In genomic region chr5:66243467-66243866, GRCm38 (mm10) we compare ENCODE assay signal across 17 mouse cellular contexts. TPM values are rescaled to one million over a fixed set of nuclear protein-coding genes. Genes with fewer than 3 reads are reported as not detected.
"Had no signal": no experiment of that assay in that cellular context is flagged by ENCODE, and none has a peak within 500 bp of the region (broad histone marks: within the 10 kb centered on the region; RNA-seq: fewer than 3 reads in every experiment).

No protein-coding gene starts in this region.

- H3K4me2 ChIP-seq: kidney, embryonic 15.5 days; limb, embryonic 13.5 days; liver, embryonic 11.5 days; liver, embryonic 15.5 days; lung, embryonic 14.5 days; neural tube, embryonic 12.5 days; stomach, embryonic 15.5 days had no signal

- H3K9ac ChIP-seq: kidney, embryonic 15.5 days; limb, embryonic 13.5 days; liver, embryonic 15.5 days; lung, embryonic 14.5 days; neural tube, embryonic 12.5 days; stomach, embryonic 15.5 days had no signal

- H3K4me1 ChIP-seq: limb, embryonic 13.5 days; liver, embryonic 15.5 days; neural tube, embryonic 12.5 days; stomach, embryonic 15.5 days had no signal

- H3K4me3 ChIP-seq: kidney, embryonic 15.5 days; limb, embryonic 13.5 days; liver, embryonic 15.5 days; megakaryocyte, embryonic 14.5 days; neural tube, embryonic 12.5 days; stomach, embryonic 15.5 days had no signal

- DNase-seq: kidney, adult 11 months; kidney, postnatal 14 days; left cerebral cortex, postnatal 4 days; lung, embryonic 14.5 days; lung, postnatal 10 days; lung, postnatal 4 days; thymus, adult 2 months; thymus, postnatal 25 days had no signal

- H3K9me3 ChIP-seq: kidney, embryonic 15.5 days; liver, embryonic 15.5 days; megakaryocyte, embryonic 14.5 days; neural tube, embryonic 12.5 days; stomach, embryonic 15.5 days had no signal

- H3K27ac ChIP-seq: kidney, embryonic 15.5 days; limb, embryonic 13.5 days; liver, embryonic 15.5 days; neural tube, embryonic 12.5 days; stomach, embryonic 15.5 days had no signal

- H3K27me3 ChIP-seq: kidney, embryonic 15.5 days; limb, embryonic 13.5 days; liver, embryonic 15.5 days; neural tube, embryonic 12.5 days; stomach, embryonic 15.5 days had no signal

- H3K36me3 ChIP-seq: kidney, embryonic 15.5 days; limb, embryonic 13.5 days; liver, embryonic 15.5 days; neural tube, embryonic 12.5 days; stomach, embryonic 15.5 days had no signal

RNA-seq across cellular contexts. Expression of gene Nsun7, which starts 16.2 kb away (rescaled TPM):
- total RNA-seq: monocyte, adult 5-6 weeks had no signal
- polyA plus RNA-seq: large intestine, adult 2 months; liver, embryonic 11.5 days; liver, embryonic 15.5 days had no signal
